Mouse (Mus musculus) megakaryocyte-erythroid progenitor cell, adult 5-6 weeks (primary cell): ENCODE measurements around the gene Ppa1. TPM values are rescaled to one million over a fixed set of nuclear protein-coding genes. Genes with fewer than 3 reads are reported as not detected.

ENCODE experiments used
- ATAC-seq: replicated peaks from 2 replicates; pipeline ENCODE4 v1.8.0; 2016; ENCODE audit warnings: mild to moderate bottlenecking, inconsistent platforms; ENCODE audit not compliant: severe bottlenecking, poor library complexity, low FRiP score, low TSS enrichment
- total RNA-seq, 2 experiments: library from RNA; stranded (forward) in 1 of 2; stranded (reverse) in 1 of 2; fragments of 200-1000, 215-1000 nt in 1 of 2; fragments of >200 nt in 1 of 2; fragmentation: Nextera tagmentation in 1 of 2; gene quantifications; 2 replicates each; pipeline ENCODE4 v1.2.3; 2014 to 2017

The Ppa1 gene
- total RNA-seq, 2 experiments from 2014 or later: 97.1 to 211 TPM

DNA sequence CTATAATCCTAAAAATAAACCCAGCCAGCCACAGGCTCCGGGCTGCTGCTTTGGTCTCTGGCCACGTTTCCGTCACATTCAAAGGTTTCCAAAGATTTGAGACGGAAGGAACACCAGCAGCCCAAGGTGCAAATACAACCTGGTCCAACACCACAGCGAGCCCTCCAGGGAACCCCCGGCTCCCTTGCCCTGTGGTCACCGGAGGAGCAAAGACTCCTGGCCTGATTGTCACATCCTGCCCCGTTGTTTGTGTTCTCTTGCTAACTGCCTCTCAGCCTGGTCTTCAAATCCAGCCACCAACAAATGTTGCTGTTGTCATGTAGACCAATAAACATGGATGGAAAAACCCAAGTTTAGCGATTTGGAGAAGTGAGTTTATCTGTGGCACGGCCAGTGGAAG, 15.9 kb upstream of the Ppa1 start:
- ATAC-seq: no peak

- no peak for ATAC-seq
Measured at GRCm38 (mm10) chr10:61637055-61637454, 11.3 kb upstream of the Ppa1 start.

DNA sequence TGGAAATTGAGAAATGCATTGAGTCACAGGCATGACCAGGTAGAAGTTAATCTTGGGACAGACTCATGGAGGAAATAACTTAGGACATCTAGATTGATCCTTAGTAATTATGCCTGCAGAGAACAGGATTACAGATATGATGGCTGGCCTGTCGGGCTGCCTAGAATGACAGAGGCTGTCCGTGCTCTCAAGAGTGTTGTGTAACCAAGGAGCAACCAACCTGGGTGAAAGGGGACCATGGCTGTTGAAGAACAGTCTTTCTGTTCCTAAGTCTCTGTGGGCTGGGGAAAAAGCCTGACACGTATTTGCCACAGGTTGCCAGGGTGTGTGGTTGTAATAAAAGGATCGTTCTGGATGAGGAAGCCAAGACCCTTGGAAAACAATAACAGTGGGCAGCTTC, 8.0 kb upstream of the Ppa1 start:
- no peak for ATAC-seq

DNA sequence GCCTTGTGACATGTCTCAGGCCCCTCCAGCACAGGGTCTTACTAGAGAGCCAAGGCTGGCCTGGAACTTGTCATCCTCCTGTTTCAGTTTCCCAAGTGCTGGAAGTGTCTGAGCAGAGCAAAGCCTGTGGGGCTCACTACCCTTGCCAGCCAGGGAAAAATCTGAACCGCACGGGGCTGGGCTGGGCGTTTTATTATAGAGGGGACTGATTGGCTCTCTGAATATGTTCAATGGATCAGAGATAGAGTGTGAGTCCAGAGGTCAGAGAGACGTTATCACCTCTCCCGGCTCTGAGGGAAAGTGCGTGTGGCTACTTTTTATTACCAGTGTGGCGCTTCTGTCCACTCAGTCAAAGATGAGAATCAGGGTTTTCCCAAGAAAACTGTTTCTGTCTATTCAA, 1.8 kb upstream of the Ppa1 start:
- ATAC-seq: no peak

GRCm38 (mm10) chr10:61648737-61649645, 639 bp downstream of the Ppa1 start:
- ATAC-seq: peak; percentile 74

DNA sequence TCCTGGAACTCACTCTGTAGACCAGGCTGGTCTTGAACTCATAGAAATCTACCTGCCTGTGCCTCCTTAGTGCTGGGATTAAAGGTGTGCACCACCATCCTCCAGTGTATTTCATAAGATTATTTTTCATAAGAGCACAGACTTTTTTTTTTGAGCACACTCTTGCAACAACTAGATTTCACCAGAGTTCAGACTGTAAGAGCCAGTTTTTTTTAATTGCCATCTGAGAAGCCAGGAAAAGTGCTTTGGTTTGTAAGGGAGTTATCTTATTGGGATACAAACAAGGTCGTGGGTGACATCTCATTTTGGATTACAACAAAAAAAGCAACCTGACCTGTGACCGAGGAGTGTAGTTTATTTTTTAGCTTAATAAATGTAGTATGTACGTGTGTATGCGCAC, 5.8 kb downstream of the Ppa1 start:
- no peak for ATAC-seq

DNA sequence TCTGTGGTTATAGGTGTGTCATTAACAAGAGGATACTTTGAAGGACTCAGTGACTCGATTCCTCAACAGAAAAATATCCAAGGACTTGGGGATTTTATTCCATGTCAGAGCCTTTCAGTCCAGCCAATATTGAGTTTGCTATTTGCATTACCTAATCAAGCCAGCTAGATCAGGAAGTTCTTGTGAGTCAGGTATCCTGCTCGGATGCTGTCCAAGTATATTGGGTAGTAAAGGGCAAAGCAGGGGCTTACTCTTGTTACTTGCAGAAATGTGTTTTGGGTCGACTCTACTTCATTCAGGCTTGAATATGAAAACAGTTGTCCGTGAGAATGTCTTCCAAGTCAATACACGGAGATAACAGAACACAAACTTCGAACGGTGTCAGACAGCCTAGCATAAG, 6.3 kb downstream of the Ppa1 start:
- ATAC-seq: no peak

DNA sequence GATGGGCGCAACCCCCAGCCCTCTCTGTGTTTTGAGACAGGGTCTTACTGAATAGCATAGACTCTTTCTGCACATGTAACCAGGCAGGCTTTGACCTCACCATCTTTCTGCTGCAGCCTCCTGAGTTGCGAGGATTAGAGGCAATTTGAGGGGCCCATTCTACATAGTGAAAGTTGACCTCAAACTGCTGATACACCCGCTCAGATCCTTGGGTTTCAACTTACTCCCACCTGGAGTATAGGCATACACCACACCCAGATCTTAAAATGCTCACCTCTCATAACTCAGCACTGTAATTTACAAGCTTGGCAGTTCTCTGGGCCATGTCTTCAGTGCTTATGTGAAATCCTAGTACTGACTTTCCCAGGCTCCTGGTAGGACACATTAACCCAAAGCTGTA, 6.8 kb downstream of the Ppa1 start:
- ATAC-seq: no peak

GRCm38 (mm10) chr10:61656928-61657882, 8.9 kb downstream of the Ppa1 start:
- no peak for ATAC-seq

- 0 out of 2 replicates have a peak, but pooled peaks have one; percentile 43 for ATAC-seq
Measured at GRCm38 (mm10) chr10:61657985-61658384, 9.6 kb downstream of the Ppa1 start.

GRCm38 (mm10) chr10:61661887-61662286, 13.5 kb downstream of the Ppa1 start:
- ATAC-seq: no peak

DNA sequence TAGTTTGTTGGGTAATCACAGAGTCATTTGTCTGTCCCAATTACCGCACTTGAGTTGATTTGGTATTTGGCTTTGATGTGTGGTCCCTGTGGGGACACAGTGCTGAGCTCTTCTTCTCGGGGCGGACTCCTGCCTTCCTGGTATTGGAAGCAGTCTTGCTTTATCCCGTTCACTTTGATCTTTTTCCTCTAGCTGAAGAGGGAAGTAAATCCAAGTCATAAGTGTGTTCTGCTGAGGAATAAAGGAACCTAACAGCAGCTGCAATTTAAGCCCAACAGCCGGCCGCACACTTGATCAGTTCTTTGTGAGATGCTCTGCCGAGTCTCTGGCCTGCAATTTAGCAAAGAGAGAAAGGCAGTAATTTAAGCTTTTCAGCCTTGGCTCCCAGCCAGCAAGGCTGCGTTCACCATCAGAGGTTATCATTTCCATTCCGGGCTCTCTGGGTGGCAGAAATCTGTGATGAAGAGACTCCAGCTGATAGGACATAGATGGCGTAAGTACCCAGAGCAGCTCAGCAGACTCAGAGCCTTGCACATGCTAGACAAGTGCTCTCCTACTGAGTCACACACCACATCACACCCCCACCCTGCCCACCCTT, 14.1 kb downstream of the Ppa1 start:
- ATAC-seq: peak; percentile 68

DNA sequence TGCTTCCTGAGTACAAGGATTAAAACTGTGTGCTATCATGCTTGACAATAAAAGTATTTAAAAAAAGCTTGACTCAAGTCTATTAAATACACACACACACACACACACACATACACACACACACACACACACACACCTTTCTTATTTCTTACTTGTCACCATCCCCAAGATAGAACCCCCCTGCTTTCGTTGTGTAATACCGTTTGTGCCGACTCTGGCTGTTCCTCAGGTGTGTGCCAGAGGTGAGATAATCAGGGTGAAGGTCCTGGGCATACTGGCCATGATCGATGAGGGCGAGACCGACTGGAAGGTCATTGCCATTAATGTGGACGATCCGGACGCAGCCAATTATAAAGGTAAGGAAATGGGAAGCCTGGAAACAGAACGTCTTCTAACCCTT, 16.8 kb downstream of the Ppa1 start:
- no peak for ATAC-seq

DNA sequence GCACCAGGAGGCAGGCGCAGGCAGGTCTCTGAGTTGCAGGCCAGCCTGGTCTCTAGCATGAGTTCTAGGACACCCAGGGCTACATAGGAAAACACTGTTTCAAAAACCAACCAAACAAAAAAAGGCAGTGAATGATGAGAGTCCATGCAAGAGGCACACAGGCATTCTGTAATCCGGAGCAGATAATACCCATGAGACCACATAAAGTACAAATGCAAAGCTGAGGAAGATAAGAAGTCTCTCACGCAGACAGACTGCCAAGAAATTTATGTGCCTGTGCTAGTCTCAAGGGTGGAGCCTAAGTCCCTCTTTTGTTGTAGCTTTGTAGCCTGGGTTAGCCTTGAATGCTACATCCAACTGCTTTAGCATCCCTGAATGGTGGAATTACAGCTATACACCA, 17.3 kb downstream of the Ppa1 start:
- ATAC-seq: peak; percentile 90

DNA sequence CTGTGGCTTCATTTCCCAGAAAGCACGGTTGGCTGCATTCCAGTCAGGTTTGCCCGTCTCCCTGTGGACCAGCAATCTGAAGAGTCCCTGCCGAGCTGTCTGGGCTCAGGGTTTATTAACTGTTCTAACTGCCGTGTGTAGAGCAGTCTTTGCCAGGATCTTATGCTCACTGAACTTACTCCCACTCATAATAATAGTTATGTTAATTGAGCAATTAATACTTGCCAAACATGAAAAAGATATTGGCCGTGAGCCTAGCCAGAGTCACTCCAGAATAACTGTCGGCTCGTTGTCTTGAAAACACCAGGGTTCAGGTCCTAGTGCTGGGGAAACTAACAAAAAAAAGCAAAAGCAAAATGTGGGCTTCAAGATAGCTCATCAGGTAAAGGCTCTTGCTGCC, 20.9 kb downstream of the Ppa1 start:
- ATAC-seq: no peak

- ATAC-seq: no peak
Measured at GRCm38 (mm10) chr10:61669896-61670295, 21.5 kb downstream of the Ppa1 start.

DNA sequence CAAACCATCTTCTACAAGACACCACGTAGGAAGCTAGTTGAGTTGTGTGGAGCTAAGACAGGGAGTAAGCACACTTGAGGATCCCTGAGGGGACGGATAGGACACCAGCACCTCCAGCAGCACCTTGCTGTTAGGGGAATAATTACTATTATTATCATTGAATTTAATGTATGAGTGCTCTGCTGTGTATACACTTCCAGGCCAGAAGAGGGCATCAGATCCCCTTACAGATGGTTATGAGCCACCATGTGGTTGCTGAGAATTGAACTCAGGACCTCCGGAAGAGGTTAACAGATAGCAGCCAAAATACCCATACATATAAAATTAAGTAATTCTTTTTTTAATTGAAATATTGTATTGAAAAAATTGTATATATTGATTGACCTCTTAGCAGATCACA, 22.4 kb downstream of the Ppa1 start:
- ATAC-seq: no peak

GRCm38 (mm10) chr10:61675935-61676334, 27.6 kb downstream of the Ppa1 start:
- peak; percentile 11; the same call in 1 of the 2 replicates for ATAC-seq

DNA sequence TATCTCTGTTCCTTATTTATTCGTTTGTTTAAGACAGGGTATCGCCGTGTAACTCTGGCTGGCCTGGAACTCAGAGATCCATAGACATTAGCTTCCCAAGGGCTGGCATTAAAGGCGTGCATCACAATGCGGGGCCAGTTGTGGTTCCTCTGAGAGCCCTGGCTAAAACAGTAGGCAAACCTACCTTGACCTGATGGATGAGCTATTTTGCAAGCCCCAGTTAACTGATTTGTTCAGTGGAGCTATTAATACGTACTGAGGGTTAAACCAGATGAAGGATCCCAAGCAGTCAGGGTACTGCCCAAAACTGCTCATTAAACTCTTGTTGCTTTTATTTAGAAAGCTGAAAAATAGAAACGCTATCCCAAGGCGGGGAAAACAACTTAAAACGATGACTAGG, 31.2 kb downstream of the Ppa1 start:
- no peak for ATAC-seq
